Mouse (Mus musculus): Measurements from ENCODE around the gene Crygn. TPM values are rescaled to one million over a fixed set of nuclear protein-coding genes. Genes with fewer than 3 reads are reported as not detected.

Crygn gene
- polyA plus RNA-seq (2016; fragmentation: Nextera tagmentation; extraction: Ambion mirVana) = 1.6 TPM in 1 of 2 replicates, not detected in the other

GRCm38 (mm10) chr5:24757816-24758215, at the start of gene Crygn:
TSS of gene Crygn (minus strand) at chr5:24758008.
- ATAC-seq (ENCODE audit: insufficient number of reproducible peaks, insufficient read depth, low FRiP score, low TSS enrichment, low read depth) = 0 out of 2 replicates have a peak, but pooled peaks have one; percentile 37
- no peaks in the 10 kb centered on the region for H3K9me3 ChIP-seq
- H3K27me3 ChIP-seq = peaks cover 5% of the 10 kb centered on the region
- no peak within 1 kb of the TSS for H3K4me2 ChIP-seq
- H3K36me3 ChIP-seq = no peaks in the 10 kb centered on the region
- no peak within 1 kb of the TSS for H3K27ac ChIP-seq
- no peak within 1 kb of the TSS for H3K9ac ChIP-seq (replicated peaks)
- H3K4me3 ChIP-seq (replicated peaks) = no peak within 1 kb of the TSS
- H3K4me1 ChIP-seq (replicated peaks) = no peaks in the 10 kb centered on the region; the same call in 1 of the 2 replicates
- WGBS = 49% methylated on average over 18 of the region's 18 CpGs

- Histone ChIP-seq H3K4me1 (replicated peaks) (0 out of 2 replicates have a peak, but pooled peaks cover 13% of the 10 kb centered on the region), H3K9me3 (no peaks in the 10 kb centered on the region), H3K27ac (no peak overlapping the region), H3K4me3 (replicated peaks) (no peak overlapping the region), H3K27me3 (no peaks in the 10 kb centered on the region), H3K4me2 (no peak overlapping the region), H3K9ac (replicated peaks) (no peak overlapping the region), H3K36me3 (peaks cover 74% of the 10 kb centered on the region)
- ATAC-seq (ENCODE audit: insufficient number of reproducible peaks, insufficient read depth, low FRiP score, low TSS enrichment, low read depth) = no peak
- WGBS = 81% methylated on average over 6 of the region's 6 CpGs
These were observed 47.4 kb upstream of the Crygn start for GRCm38 (mm10) chr5:24805222-24805621.

- Histone ChIP-seq H3K4me2 (no peak overlapping the region), H3K4me3 (replicated peaks) (no peak overlapping the region), H3K9me3 (no peaks in the 10 kb centered on the region), H3K27me3 (no peaks in the 10 kb centered on the region), H3K9ac (replicated peaks) (no peak overlapping the region), H3K4me1 (replicated peaks) (0 out of 2 replicates have a peak, but pooled peaks cover 13% of the 10 kb centered on the region), H3K36me3 (peaks cover 68% of the 10 kb centered on the region), H3K27ac (no peak overlapping the region)
- 91% methylated on average over 8 of the region's 8 CpGs for WGBS
- ATAC-seq (ENCODE audit: insufficient number of reproducible peaks, insufficient read depth, low FRiP score, low TSS enrichment, low read depth) = no peak
These were observed 46.9 kb upstream of the Crygn start for GRCm38 (mm10) chr5:24804661-24805060.

GRCm38 (mm10) chr5:24801841-24802624, 44.2 kb upstream of the Crygn start:
- H3K4me3 ChIP-seq (replicated peaks) = no peak overlapping the region
- H3K9me3 ChIP-seq = no peaks in the 10 kb centered on the region
- WGBS = 66% methylated on average over 6 of the region's 6 CpGs
- ATAC-seq (ENCODE audit: insufficient number of reproducible peaks, insufficient read depth, low FRiP score, low TSS enrichment, low read depth) = no peak
- no peak overlapping the region for H3K4me2 ChIP-seq
- H3K27ac ChIP-seq = 0 out of 2 replicates have a peak overlapping the region, but pooled peaks have one; percentile 26
- H3K36me3 ChIP-seq = peaks cover 45% of the 10 kb centered on the region
- no peaks in the 10 kb centered on the region for H3K27me3 ChIP-seq
- H3K9ac ChIP-seq (replicated peaks) = no peak overlapping the region
- peaks cover 23% of the 10 kb centered on the region for H3K4me1 ChIP-seq (replicated peaks)

- H3K36me3 ChIP-seq = peaks cover 29% of the 10 kb centered on the region
- no peak for ATAC-seq (ENCODE audit: insufficient number of reproducible peaks, insufficient read depth, low FRiP score, low TSS enrichment, low read depth)
These were observed 42.6 kb upstream of the Crygn start for GRCm38 (mm10) chr5:24800416-24800815.

GRCm38 (mm10) chr5:24798639-24799038, 40.8 kb upstream of the Crygn start:
- no peak for ATAC-seq (ENCODE audit: insufficient number of reproducible peaks, insufficient read depth, low FRiP score, low TSS enrichment, low read depth)
- no peak overlapping the region for H3K9ac ChIP-seq (replicated peaks)
- peaks cover 13% of the 10 kb centered on the region for H3K36me3 ChIP-seq

More at GRCm38 (mm10) chr5:24800416-24800815, 42.6 kb upstream of the Crygn start:
- Histone ChIP-seq H3K9me3 (no peaks in the 10 kb centered on the region), H3K27ac (no peak overlapping the region), H3K27me3 (no peaks in the 10 kb centered on the region), H3K4me1 (replicated peaks) (peaks cover 24% of the 10 kb centered on the region), H3K4me2 (no peak overlapping the region), H3K4me3 (replicated peaks) (no peak overlapping the region), H3K9ac (replicated peaks) (no peak overlapping the region)

GRCm38 (mm10) chr5:24797858-24798257, 40.0 kb upstream of the Crygn start:
- no peaks in the 10 kb centered on the region for H3K9me3 ChIP-seq
- no peak overlapping the region; the same call in 1 of the 2 replicates for H3K27ac ChIP-seq
- H3K9ac ChIP-seq (replicated peaks) = no peak overlapping the region
- peaks cover 24% of the 10 kb centered on the region for H3K4me1 ChIP-seq (replicated peaks)
- H3K4me3 ChIP-seq (replicated peaks) = no peak overlapping the region
- peaks cover 7% of the 10 kb centered on the region for H3K36me3 ChIP-seq
- WGBS = 32% methylated on average over 7 of the region's 7 CpGs
- H3K27me3 ChIP-seq = no peaks in the 10 kb centered on the region
- no peak overlapping the region for H3K4me2 ChIP-seq
- peak; percentile 63; the same call in 1 of the 2 replicates for ATAC-seq (ENCODE audit: insufficient number of reproducible peaks, insufficient read depth, low FRiP score, low TSS enrichment, low read depth)

More at GRCm38 (mm10) chr5:24798639-24799038, 40.8 kb upstream of the Crygn start:
- H3K9me3 ChIP-seq = no peaks in the 10 kb centered on the region
- no peak overlapping the region for H3K4me2 ChIP-seq
- 82% methylated on average over 10 of the region's 10 CpGs for WGBS
- no peaks in the 10 kb centered on the region for H3K27me3 ChIP-seq
- H3K4me1 ChIP-seq (replicated peaks) = peaks cover 24% of the 10 kb centered on the region
- no peak overlapping the region for H3K4me3 ChIP-seq (replicated peaks)
- H3K27ac ChIP-seq = no peak overlapping the region

- no peak for ATAC-seq (ENCODE audit: insufficient number of reproducible peaks, insufficient read depth, low FRiP score, low TSS enrichment, low read depth)
- peaks cover 6% of the 10 kb centered on the region for H3K4me1 ChIP-seq (replicated peaks)
- WGBS = 69% methylated on average over 7 of the region's 7 CpGs
These were observed 35.2 kb upstream of the Crygn start for GRCm38 (mm10) chr5:24792961-24793360.

GRCm38 (mm10) chr5:24782957-24783356, 25.1 kb upstream of the Crygn start:
- H3K27ac ChIP-seq = no peak overlapping the region
- H3K9ac ChIP-seq (replicated peaks) = no peak overlapping the region
- no peak overlapping the region for H3K4me3 ChIP-seq (replicated peaks)
- peaks cover 8% of the 10 kb centered on the region; the same call in 1 of the 2 replicates for H3K9me3 ChIP-seq
- WGBS = 70% methylated on average over 4 of the region's 4 CpGs
- no peaks in the 10 kb centered on the region for H3K36me3 ChIP-seq
- H3K4me1 ChIP-seq (replicated peaks) = no peaks in the 10 kb centered on the region
- H3K27me3 ChIP-seq = peaks cover 12% of the 10 kb centered on the region
- no peak overlapping the region for H3K4me2 ChIP-seq
- ATAC-seq (ENCODE audit: insufficient number of reproducible peaks, insufficient read depth, low FRiP score, low TSS enrichment, low read depth) = no peak

More at GRCm38 (mm10) chr5:24792961-24793360, 35.2 kb upstream of the Crygn start:
- Histone ChIP-seq H3K4me3 (replicated peaks) (no peak overlapping the region), H3K36me3 (no peaks in the 10 kb centered on the region), H3K27me3 (no peaks in the 10 kb centered on the region), H3K27ac (no peak overlapping the region), H3K9me3 (no peaks in the 10 kb centered on the region), H3K4me2 (no peak overlapping the region), H3K9ac (replicated peaks) (no peak overlapping the region)

GRCm38 (mm10) chr5:24781048-24781447, 23.2 kb upstream of the Crygn start:
- no peak overlapping the region for H3K27ac ChIP-seq
- 32% methylated on average over 5 of the region's 5 CpGs for WGBS
- H3K4me3 ChIP-seq (replicated peaks) = no peak overlapping the region
- peaks cover 10% of the 10 kb centered on the region; the same call in 1 of the 2 replicates for H3K9me3 ChIP-seq
- H3K36me3 ChIP-seq = no peaks in the 10 kb centered on the region
- ATAC-seq (ENCODE audit: insufficient number of reproducible peaks, insufficient read depth, low FRiP score, low TSS enrichment, low read depth) = no peak
- peaks cover 4% of the 10 kb centered on the region for H3K4me1 ChIP-seq (replicated peaks)
- H3K4me2 ChIP-seq = no peak overlapping the region
- no peak overlapping the region for H3K9ac ChIP-seq (replicated peaks)
- peaks cover 12% of the 10 kb centered on the region for H3K27me3 ChIP-seq

GRCm38 (mm10) chr5:24779881-24780512, 22.2 kb upstream of the Crygn start:
- Histone ChIP-seq H3K4me2 (no peak overlapping the region), H3K4me3 (replicated peaks) (no peak overlapping the region), H3K27me3 (peaks cover 12% of the 10 kb centered on the region), H3K9ac (replicated peaks) (no peak overlapping the region), H3K9me3 (0 out of 2 replicates have a peak, but pooled peaks cover 10% of the 10 kb centered on the region), H3K4me1 (replicated peaks) (peaks cover 4% of the 10 kb centered on the region), H3K27ac (no peak overlapping the region), H3K36me3 (no peaks in the 10 kb centered on the region)
- ATAC-seq (ENCODE audit: insufficient number of reproducible peaks, insufficient read depth, low FRiP score, low TSS enrichment, low read depth) = no peak
- WGBS = 50% methylated on average over 15 of the region's 15 CpGs
